Mouse (Mus musculus): ENCODE results near the gene Tsc22d3. TPM values are rescaled to one million over a fixed set of nuclear protein-coding genes. Genes with fewer than 3 reads are reported as not detected.

The Tsc22d3 gene
- polyA plus RNA-seq, 1 experiment = 14.5 TPM

- H3K4me3 ChIP-seq (ENCODE audit: insufficient read depth, poor library complexity, severe bottlenecking) = no peak overlapping the region
- no peaks in the 10 kb centered on the region for H3K79me3 ChIP-seq (ENCODE audit: low read depth)
- H3K79me2 ChIP-seq (ENCODE audit: control insufficient read depth, insufficient read depth) = no peaks in the 10 kb centered on the region
- H3K36me3 ChIP-seq (ENCODE audit: control insufficient read depth, insufficient read depth) = no peaks in the 10 kb centered on the region
- no peaks in the 10 kb centered on the region for H3K27me3 ChIP-seq (ENCODE audit: control insufficient read depth, insufficient read depth, insufficient read length)
- no peak overlapping the region for H3ac ChIP-seq (ENCODE audit: control insufficient read depth, insufficient read length, low read depth)
- no peak for TF ChIP-seq MYOD1 (IDR thresholded peaks at IDR 0.05; ENCODE audit: control insufficient read depth, insufficient read length, low read depth)
- no peak for TF ChIP-seq MAX (IDR thresholded peaks at IDR 0.05)
- no peak for TF ChIP-seq CTCF (IDR thresholded peaks at IDR 0.05; ENCODE audit: control insufficient read depth, insufficient read depth, insufficient read length)
- no peak for TF ChIP-seq FOSL1 (IDR thresholded peaks at IDR 0.05; ENCODE audit: insufficient read depth, low read length, poor library complexity, severe bottlenecking)
- no peak for TF ChIP-seq USF1 (IDR thresholded peaks at IDR 0.05; ENCODE audit: low read depth)
- no peak for TF ChIP-seq MYOG (IDR thresholded peaks at IDR 0.05; ENCODE audit: control insufficient read depth, extremely low read depth, insufficient read length)
- no peak for TF ChIP-seq CEBPB (IDR thresholded peaks at IDR 0.05; ENCODE audit: low read depth)
Observed at GRCm38 (mm10) chrX:140601884-140602283, 1.4 kb upstream of the Tsc22d3 start.

GRCm38 (mm10) chrX:140601311-140601710 is 852 bp upstream of the Tsc22d3 start:
- H3K79me2 ChIP-seq (ENCODE audit: control insufficient read depth, insufficient read depth) = no peaks in the 10 kb centered on the region
- no peaks in the 10 kb centered on the region for H3K27me3 ChIP-seq (ENCODE audit: control insufficient read depth, insufficient read depth, insufficient read length)
- no peaks in the 10 kb centered on the region for H3K79me3 ChIP-seq (ENCODE audit: low read depth)
- TF ChIP-seq MYOD1 (IDR thresholded peaks at IDR 0.05; ENCODE audit: control insufficient read depth, insufficient read length, low read depth) (no peak), CTCF (IDR thresholded peaks at IDR 0.05; ENCODE audit: control insufficient read depth, insufficient read depth, insufficient read length) (no peak), CEBPB (IDR thresholded peaks at IDR 0.05; ENCODE audit: low read depth) (no peak), MAX (IDR thresholded peaks at IDR 0.05) (no peak), USF1 (IDR thresholded peaks at IDR 0.05; ENCODE audit: low read depth) (no peak), MYOG (IDR thresholded peaks at IDR 0.05; ENCODE audit: control insufficient read depth, extremely low read depth, insufficient read length) (no peak), FOSL1 (IDR thresholded peaks at IDR 0.05; ENCODE audit: insufficient read depth, low read length, poor library complexity, severe bottlenecking) (no peak)
- H3ac ChIP-seq (ENCODE audit: control insufficient read depth, insufficient read length, low read depth) = no peak overlapping the region
- no peaks in the 10 kb centered on the region for H3K36me3 ChIP-seq (ENCODE audit: control insufficient read depth, insufficient read depth)
- H3K4me3 ChIP-seq (ENCODE audit: insufficient read depth, poor library complexity, severe bottlenecking) = no peak overlapping the region

- H3K4me3 ChIP-seq (ENCODE audit: insufficient read depth, poor library complexity, severe bottlenecking) = no peak overlapping the region
- no peaks in the 10 kb centered on the region for H3K27me3 ChIP-seq (ENCODE audit: control insufficient read depth, insufficient read depth, insufficient read length)
- TF ChIP-seq CTCF (IDR thresholded peaks at IDR 0.05; ENCODE audit: control insufficient read depth, insufficient read depth, insufficient read length) = no peak
- no peak for TF ChIP-seq MYOG (IDR thresholded peaks at IDR 0.05; ENCODE audit: control insufficient read depth, extremely low read depth, insufficient read length)
- TF ChIP-seq MYOD1 (IDR thresholded peaks at IDR 0.05; ENCODE audit: control insufficient read depth, insufficient read length, low read depth) = no peak
Observed at GRCm38 (mm10) chrX:140599561-140600409, 674 bp downstream of the Tsc22d3 start.

GRCm38 (mm10) chrX:140598850-140599560 is 1.5 kb downstream of the Tsc22d3 start:
- no peak for TF ChIP-seq MAX (IDR thresholded peaks at IDR 0.05)
- no peak for TF ChIP-seq CEBPB (IDR thresholded peaks at IDR 0.05; ENCODE audit: low read depth)
- TF ChIP-seq FOSL1 (IDR thresholded peaks at IDR 0.05; ENCODE audit: insufficient read depth, low read length, poor library complexity, severe bottlenecking) = no peak
- no peak for TF ChIP-seq MYOG (IDR thresholded peaks at IDR 0.05; ENCODE audit: control insufficient read depth, extremely low read depth, insufficient read length)
- TF ChIP-seq CTCF (IDR thresholded peaks at IDR 0.05; ENCODE audit: control insufficient read depth, insufficient read depth, insufficient read length) = no peak
- TF ChIP-seq USF1 (IDR thresholded peaks at IDR 0.05; ENCODE audit: low read depth) = no peak
- no peak for TF ChIP-seq MYOD1 (IDR thresholded peaks at IDR 0.05; ENCODE audit: control insufficient read depth, insufficient read length, low read depth)
- no peaks in the 10 kb centered on the region for H3K79me3 ChIP-seq (ENCODE audit: low read depth)
- H3K4me3 ChIP-seq (ENCODE audit: insufficient read depth, poor library complexity, severe bottlenecking) = no peak overlapping the region
- H3K79me2 ChIP-seq (ENCODE audit: control insufficient read depth, insufficient read depth) = no peaks in the 10 kb centered on the region
- H3K36me3 ChIP-seq (ENCODE audit: control insufficient read depth, insufficient read depth) = no peaks in the 10 kb centered on the region
- H3ac ChIP-seq (ENCODE audit: control insufficient read depth, insufficient read length, low read depth) = peak overlapping the region; percentile 65
- H3K27me3 ChIP-seq (ENCODE audit: control insufficient read depth, insufficient read depth, insufficient read length) = no peaks in the 10 kb centered on the region

More at GRCm38 (mm10) chrX:140599561-140600409, 674 bp downstream of the Tsc22d3 start:
- Histone ChIP-seq H3K79me2 (ENCODE audit: control insufficient read depth, insufficient read depth) (no peaks in the 10 kb centered on the region), H3K36me3 (ENCODE audit: control insufficient read depth, insufficient read depth) (no peaks in the 10 kb centered on the region), H3ac (ENCODE audit: control insufficient read depth, insufficient read length, low read depth) (no peak overlapping the region), H3K79me3 (ENCODE audit: low read depth) (no peaks in the 10 kb centered on the region)

- no peak for TF ChIP-seq MYOD1 (IDR thresholded peaks at IDR 0.05; ENCODE audit: control insufficient read depth, insufficient read length, low read depth)
- TF ChIP-seq CTCF (IDR thresholded peaks at IDR 0.05; ENCODE audit: control insufficient read depth, insufficient read depth, insufficient read length) = no peak
- TF ChIP-seq MAX (IDR thresholded peaks at IDR 0.05) = no peak
- no peak for TF ChIP-seq USF1 (IDR thresholded peaks at IDR 0.05; ENCODE audit: low read depth)
- TF ChIP-seq FOSL1 (IDR thresholded peaks at IDR 0.05; ENCODE audit: insufficient read depth, low read length, poor library complexity, severe bottlenecking) = no peak
- no peak for TF ChIP-seq MYOG (IDR thresholded peaks at IDR 0.05; ENCODE audit: control insufficient read depth, extremely low read depth, insufficient read length)
- TF ChIP-seq CEBPB (IDR thresholded peaks at IDR 0.05; ENCODE audit: low read depth) = no peak
- Histone ChIP-seq H3K79me2 (ENCODE audit: control insufficient read depth, insufficient read depth) (no peaks in the 10 kb centered on the region), H3K79me3 (ENCODE audit: low read depth) (no peaks in the 10 kb centered on the region), H3K4me3 (ENCODE audit: insufficient read depth, poor library complexity, severe bottlenecking) (no peak overlapping the region), H3K36me3 (ENCODE audit: control insufficient read depth, insufficient read depth) (no peaks in the 10 kb centered on the region), H3ac (ENCODE audit: control insufficient read depth, insufficient read length, low read depth) (no peak overlapping the region), H3K27me3 (ENCODE audit: control insufficient read depth, insufficient read depth, insufficient read length) (no peaks in the 10 kb centered on the region)
Observed at GRCm38 (mm10) chrX:140598194-140598849, 2.1 kb downstream of the Tsc22d3 start.
